Mouse (Mus musculus) stomach, postnatal 0 days (tissue): Measurements from ENCODE around the gene Gm5426. TPM values are rescaled to one million over a fixed set of nuclear protein-coding genes. Genes with fewer than 3 reads are reported as not detected.

ENCODE experiments used
- ATAC-seq: fragments of 200-750 bp; cut with Nextera tagmentation; 2 replicates; pipeline ENCODE4 v1.8.0; 2017; ENCODE audit not compliant: low FRiP score, low TSS enrichment
- DNase-seq: peaks from one replicate; pipeline ENCODE4 v3.0.0-alpha.2; 2016; ENCODE audit warnings: low spot score
- H3K27ac ChIP-seq: fragments of 300-500 bp; sonication (generic); replicated peaks from 2 replicates; pipeline ENCODE4 v1.5.1; 2014; ENCODE audit warnings: mild to moderate bottlenecking, control low read depth
- H3K27me3 ChIP-seq: fragments of 300-500 bp; sonication (generic); 2 replicates; pipeline ENCODE4 v1.6.1; 2014; ENCODE audit warnings: low read length; ENCODE audit not compliant: control insufficient read depth, insufficient read depth
- H3K36me3 ChIP-seq: fragments of 300-500 bp; sonication (generic); 2 replicates; pipeline ENCODE4 v1.6.1; 2014; ENCODE audit warnings: low read length, mixed read lengths; ENCODE audit not compliant: control insufficient read depth, insufficient read depth
- H3K4me1 ChIP-seq: fragments of 300-500 bp; sonication (generic); replicated peaks from 2 replicates; pipeline ENCODE4 v1.6.1; 2014; ENCODE audit warnings: antibody characterized with exemption; ENCODE audit not compliant: control insufficient read depth, insufficient read depth
- H3K4me2 ChIP-seq: fragments of 300-500 bp; sonication (generic); replicated peaks from 2 replicates; pipeline ENCODE4 v1.6.1; 2014; ENCODE audit warnings: low read depth, mild to moderate bottlenecking, control low read depth, moderate library complexity
- H3K4me3 ChIP-seq: fragments of 300-500 bp; sonication (generic); 2 replicates; pipeline ENCODE4 v1.5.1; 2014; ENCODE audit warnings: low read depth, low read length, control low read depth
- H3K9ac ChIP-seq: fragments of 300-500 bp; sonication (generic); 2 replicates; pipeline ENCODE4 v1.6.1; 2014; ENCODE audit warnings: mild to moderate bottlenecking, low read length, control low read depth, mixed read lengths
- H3K9me3 ChIP-seq: fragments of 300-500 bp; sonication (generic); 2 replicates; pipeline ENCODE4 v1.6.1; 2016; ENCODE audit warnings: low read length; ENCODE audit not compliant: control insufficient read depth
- CTCF ChIP-seq: IDR thresholded peaks from 2 replicates; pipeline ENCODE4 v1.5.1; 2016; ENCODE audit warnings: antibody characterized with exemption, low read depth, mild to moderate bottlenecking, moderate library complexity
- EP300 ChIP-seq: optimal IDR thresholded peaks from 2 replicates; pipeline ENCODE3; 2016; ENCODE audit warnings: antibody characterized with exemption
- WGBS: fragments of 180-500 bp; shearing (Covaris S2); extraction: QIAGEN DNeasy Blood & Tissue Kit; methylation state at CpG from one replicate; pipeline ENCODE4 v1.1.7; 2014; 5-methylcytosine and 5-hydroxymethylcytosine counted together
- polyA plus RNA-seq: library from polyadenylated mRNA; unstranded; fragments of >200 nt; fragmentation: Nextera tagmentation; extraction: Ambion mirVana; gene quantifications from 2 replicates; pipeline ENCODE4 v1.2.1, GENCODE M21; 2015

The Gm5426 gene
- polyA plus RNA-seq, 1 experiment from 2014 or later, result not detected

- WGBS, result 89% methylated on average over 5 of the region's 5 CpGs
- no peaks in the 10 kb centered on the region for H3K4me1 ChIP-seq
- TF ChIP-seq EP300 (no peak), CTCF (no peak)
- H3K9me3 ChIP-seq, result no peaks in the 10 kb centered on the region
- ATAC-seq (no peak), DNase-seq (no peak)
- H3K4me3 ChIP-seq, result no peak overlapping the region
- H3K27me3 ChIP-seq, result no peaks in the 10 kb centered on the region
- H3K27ac ChIP-seq, result no peak overlapping the region
- no peak overlapping the region for H3K4me2 ChIP-seq
- no peaks in the 10 kb centered on the region for H3K36me3 ChIP-seq
- H3K9ac ChIP-seq, result no peak overlapping the region
Measured at GRCm38 (mm10) chr10:96146578-96146977, 10.2 kb downstream of the Gm5426 start.

- H3K9ac ChIP-seq, result no peak overlapping the region
- no peaks in the 10 kb centered on the region for H3K4me1 ChIP-seq
- 28% methylated on average over 10 of the region's 10 CpGs for WGBS
- H3K9me3 ChIP-seq, result no peaks in the 10 kb centered on the region
- no peaks in the 10 kb centered on the region for H3K36me3 ChIP-seq
- H3K27me3 ChIP-seq, result no peaks in the 10 kb centered on the region
- TF ChIP-seq EP300 (no peak), CTCF (0 out of 2 replicates have a peak, but pooled peaks have one; percentile 6)
- no peak overlapping the region for H3K27ac ChIP-seq
- H3K4me3 ChIP-seq, result no peak overlapping the region
- ATAC-seq, result no peak
- no peak overlapping the region for H3K4me2 ChIP-seq
- no peak for DNase-seq
Measured at GRCm38 (mm10) chr10:96148250-96148699, 11.9 kb downstream of the Gm5426 start.

- Histone ChIP-seq H3K4me1 (no peaks in the 10 kb centered on the region), H3K9ac (no peak overlapping the region), H3K4me2 (no peak overlapping the region), H3K27me3 (no peaks in the 10 kb centered on the region), H3K36me3 (no peaks in the 10 kb centered on the region), H3K9me3 (no peaks in the 10 kb centered on the region), H3K27ac (no peak overlapping the region), H3K4me3 (no peak overlapping the region)
- no peak for DNase-seq
- 74% methylated on average over 12 of the region's 12 CpGs for WGBS
- no peak for ATAC-seq
- no peak for TF ChIP-seq CTCF
- no peak for TF ChIP-seq EP300
Measured at GRCm38 (mm10) chr10:96150401-96151116, 14.2 kb downstream of the Gm5426 start.

GRCm38 (mm10) chr10:96153315-96153714 lies 16.9 kb downstream of the Gm5426 start:
- Histone ChIP-seq H3K27ac (no peak overlapping the region), H3K9me3 (no peaks in the 10 kb centered on the region), H3K36me3 (no peaks in the 10 kb centered on the region), H3K4me3 (no peak overlapping the region), H3K27me3 (no peaks in the 10 kb centered on the region), H3K9ac (no peak overlapping the region), H3K4me2 (no peak overlapping the region), H3K4me1 (no peaks in the 10 kb centered on the region)
- ATAC-seq (no peak), DNase-seq (no peak)
- 63% methylated on average over 5 of the region's 5 CpGs for WGBS
- TF ChIP-seq EP300, result no peak
- TF ChIP-seq CTCF, result no peak

DNA sequence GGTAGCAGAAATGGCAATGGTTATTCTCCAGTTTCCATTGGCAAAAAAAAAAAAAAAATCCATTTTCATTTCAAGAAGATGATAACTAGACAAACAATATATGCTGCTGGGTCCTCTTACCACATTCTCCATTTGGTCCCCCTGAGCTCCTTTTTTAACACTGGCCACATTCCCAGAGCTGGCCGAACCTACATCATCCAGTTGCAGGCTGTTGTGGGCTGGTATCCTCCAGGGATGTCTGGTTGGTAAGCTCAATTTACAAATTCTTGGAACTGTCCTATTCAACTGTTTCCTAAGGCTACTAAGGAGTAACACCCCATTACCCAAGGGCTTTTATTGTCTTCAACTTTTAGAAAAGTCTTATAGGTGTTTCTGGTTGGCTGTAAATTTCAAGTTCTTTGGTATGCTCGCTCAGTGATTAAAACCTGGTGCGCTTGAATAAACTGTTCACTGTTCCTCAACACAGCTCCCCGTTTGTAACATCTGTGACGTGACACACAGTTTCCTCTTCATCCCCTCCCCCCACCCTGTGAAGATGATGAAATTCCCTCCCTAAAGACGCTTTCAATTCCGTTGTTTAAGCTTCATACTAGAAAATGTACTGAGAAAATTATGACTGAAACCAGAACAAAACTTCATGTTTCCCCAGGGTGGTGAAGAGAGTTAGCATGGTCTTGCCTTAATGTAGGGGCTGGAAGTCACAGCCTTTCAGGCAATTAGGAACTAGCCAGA lies 26.7 kb downstream of the Gm5426 start:
- H3K4me1 ChIP-seq, result no peaks in the 10 kb centered on the region
- H3K27me3 ChIP-seq, result no peaks in the 10 kb centered on the region
- no peak overlapping the region for H3K4me2 ChIP-seq
- no peak overlapping the region for H3K4me3 ChIP-seq
- no peaks in the 10 kb centered on the region for H3K9me3 ChIP-seq
- no peak overlapping the region for H3K9ac ChIP-seq
- H3K27ac ChIP-seq, result no peak overlapping the region
- WGBS, result 73% methylated on average over 7 of the region's 7 CpGs
- ATAC-seq, result no peak
- H3K36me3 ChIP-seq, result no peaks in the 10 kb centered on the region
- TF ChIP-seq CTCF (no peak), EP300 (no peak)
- DNase-seq, result no peak

DNA sequence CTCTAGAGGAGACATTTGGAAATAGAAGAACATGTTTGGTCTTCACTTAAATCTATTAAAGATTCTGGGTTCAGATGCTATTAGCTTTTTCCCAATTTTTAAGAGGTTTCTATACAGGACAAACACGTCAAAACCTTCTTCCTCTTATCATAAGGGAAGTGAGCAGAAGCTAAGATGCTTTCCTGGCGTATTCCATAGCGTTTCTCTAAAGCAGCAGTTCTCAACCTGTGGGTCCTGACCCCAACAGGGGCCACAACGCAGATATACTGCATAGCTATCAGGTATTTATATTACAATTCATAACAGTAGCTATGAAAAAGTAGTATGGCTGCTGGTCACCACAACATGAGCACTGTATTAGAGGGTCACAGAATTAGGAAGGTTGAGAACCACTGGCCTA lies 27.4 kb downstream of the Gm5426 start:
- WGBS, result 76% methylated on average over 4 of the region's 4 CpGs
- Histone ChIP-seq H3K27me3 (no peaks in the 10 kb centered on the region), H3K4me3 (no peak overlapping the region), H3K4me1 (no peaks in the 10 kb centered on the region), H3K9me3 (no peaks in the 10 kb centered on the region), H3K27ac (no peak overlapping the region), H3K9ac (no peak overlapping the region), H3K4me2 (no peak overlapping the region), H3K36me3 (no peaks in the 10 kb centered on the region)
- DNase-seq (no peak), ATAC-seq (no peak)
- TF ChIP-seq EP300, result no peak
